ENCODE assay signal across 29 mouse cellular contexts in genomic region chr13:98453146-98453545, GRCm38 (mm10). TPM values are rescaled to one million over a fixed set of nuclear protein-coding genes. Genes with fewer than 3 reads are reported as not detected.
"Had no signal": no experiment of that assay in that cellular context is flagged by ENCODE, and none has a peak within 500 bp of the region (broad histone marks: within the 10 kb centered on the region; RNA-seq: fewer than 3 reads in every experiment).

No protein-coding gene starts in this region.

- H3K36me3 ChIP-seq: limb, embryonic 12.5 days; limb, embryonic 15.5 days; lung, embryonic 15.5 days; midbrain, embryonic 10.5 days; midbrain, embryonic 13.5 days; neural tube, embryonic 12.5 days; neural tube, embryonic 15.5 days; stomach, embryonic 15.5 days had no signal

- DNase-seq: kidney, adult 18-20 months; kidney, adult 9 months; kidney, postnatal 36 days; layer of hippocampus, postnatal 36 days; left cerebral cortex, postnatal 4 days; lung, adult 18-20 months; lung, postnatal 10 days; lung, postnatal 36 days; right cerebral cortex, adult 18-20 months; right cerebral cortex, postnatal 14 days; right cerebral cortex, postnatal 4 days; spleen, adult 18-20 months; thymus, postnatal 25 days had no signal

- H3K9me3 ChIP-seq: limb, embryonic 15.5 days; lung, embryonic 15.5 days; midbrain, embryonic 10.5 days; midbrain, embryonic 13.5 days; stomach, embryonic 15.5 days had no signal

- H3K27me3 ChIP-seq: limb, embryonic 12.5 days; limb, embryonic 15.5 days; lung, embryonic 15.5 days; megakaryocyte, embryonic 14.5 days; midbrain, embryonic 13.5 days; neural tube, embryonic 12.5 days; neural tube, embryonic 15.5 days; stomach, embryonic 15.5 days had no signal

- H3K4me1 ChIP-seq: limb, embryonic 12.5 days; limb, embryonic 15.5 days; lung, embryonic 15.5 days; midbrain, embryonic 10.5 days; midbrain, embryonic 13.5 days; neural tube, embryonic 12.5 days; neural tube, embryonic 15.5 days; stomach, embryonic 15.5 days had no signal

- H3K27ac ChIP-seq: kidney, postnatal 0 days; left cerebral cortex, adult 2 months; limb, embryonic 12.5 days; limb, embryonic 15.5 days; liver, embryonic 14.5 days; lung, embryonic 15.5 days; midbrain, embryonic 10.5 days; midbrain, embryonic 13.5 days; neural tube, embryonic 12.5 days; neural tube, embryonic 15.5 days; stomach, embryonic 15.5 days had no signal

- H3K4me3 ChIP-seq: left cerebral cortex, adult 2 months; limb, embryonic 12.5 days; limb, embryonic 15.5 days; lung, embryonic 15.5 days; megakaryocyte, embryonic 14.5 days; midbrain, embryonic 10.5 days; midbrain, embryonic 13.5 days; neural tube, embryonic 12.5 days; neural tube, embryonic 15.5 days; stomach, embryonic 15.5 days had no signal

RNA-seq across cellular contexts. Expression of gene Gm10320, which starts 38.7 kb away (rescaled TPM):
- total RNA-seq: layer of hippocampus, adult 8-10 months; layer of hippocampus, postnatal 10 days; layer of hippocampus, postnatal 36 days; left cerebral cortex, adult 2 months; left cerebral cortex, postnatal 14 days; left cerebral cortex, postnatal 4 days; midbrain, postnatal 0 days had no signal
